Mouse (Mus musculus) G1E (cell line): ENCODE measurements around the gene Gchfr. TPM values are rescaled to one million over a fixed set of nuclear protein-coding genes. Genes with fewer than 3 reads are reported as not detected.
A peak's percentile ranks its signal among the peaks of the same experiment; 100 is the strongest.

ENCODE experiments used
- ATAC-seq: 2 replicates; pipeline ENCODE4 v1.8.0; 2016; ENCODE audit warnings: mild to moderate bottlenecking; ENCODE audit not compliant: insufficient number of reproducible peaks, poor library complexity, low FRiP score, severe bottlenecking; ENCODE audit errors: extremely low read depth
- DNase-seq: peaks from one replicate; pipeline ENCODE4 v3.0.0; 2012; ENCODE audit warnings: low spot score
- H3K27me3 ChIP-seq: 2 replicates; pipeline ENCODE4 v1.6.1; 2012; ENCODE audit warnings: mild to moderate bottlenecking, low read length, inconsistent platforms; ENCODE audit not compliant: insufficient read depth
- H3K36me3 ChIP-seq: replicated peaks from 2 replicates; pipeline ENCODE3; 2012; ENCODE audit warnings: mild to moderate bottlenecking, inconsistent platforms
- H3K4me1 ChIP-seq: 2 replicates; pipeline ENCODE4 v1.6.1; 2012; ENCODE audit warnings: low read depth, low read length, inconsistent platforms, mixed read lengths; ENCODE audit not compliant: insufficient read depth
- H3K4me3 ChIP-seq: 2 replicates; pipeline ENCODE4 v1.5.1; 2012; ENCODE audit warnings: low read depth, mild to moderate bottlenecking, inconsistent platforms, low read length, moderate library complexity, mixed read lengths
- H3K9me3 ChIP-seq: replicated peaks from 2 replicates; pipeline ENCODE4 v1.6.1; 2012; ENCODE audit warnings: inconsistent platforms
- CTCF ChIP-seq: IDR thresholded peaks from 2 replicates; pipeline ENCODE4 v1.5.1; 2012; ENCODE audit warnings: low read depth, low read length, inconsistent platforms, mixed read lengths
- GATA1 ChIP-seq: IDR thresholded peaks from 2 replicates; pipeline ENCODE4 v1.6.1; 2012; ENCODE audit warnings: borderline replicate concordance, low read length, inconsistent platforms, mixed read lengths
- GATA2 ChIP-seq: IDR thresholded peaks from 2 replicates; pipeline ENCODE4 v1.6.1; 2012; ENCODE audit warnings: low read depth, low read length, inconsistent platforms, borderline replicate concordance
- POLR2AphosphoS5 ChIP-seq: IDR thresholded peaks from 2 replicates; pipeline ENCODE4 v1.6.1; 2012; ENCODE audit warnings: low read depth, low read length, inconsistent platforms; ENCODE audit not compliant: insufficient replicate concordance
- TAL1 ChIP-seq: conservative IDR thresholded peaks from 2 replicates; pipeline ENCODE4 v1.6.1; 2012; ENCODE audit warnings: low read depth, low read length, inconsistent platforms, mixed read lengths
- polyA plus RNA-seq: library from polyadenylated mRNA; stranded (reverse); fragments of >175 nt; gene quantifications from 2 replicates; pipeline ENCODE4 v1.2.3, GENCODE M21; 2012
- total RNA-seq, 2 experiments: library from RNA; stranded (forward) in 1 of 2; stranded (reverse) in 1 of 2; fragments of 200-1000 nt in 1 of 2; fragments of >200 nt in 1 of 2; fragmentation: Nextera tagmentation in 1 of 2; gene quantifications; 2 replicates each; pipeline ENCODE4 v1.2.3; 2014 to 2017

Gene Gchfr
- total RNA-seq (2014; fragmentation: Nextera tagmentation) (1.3 TPM in 1 of 2 replicates, not detected in the other), total RNA-seq (2017) (6.7 and 9.8 TPM in 2 replicates), polyA plus RNA-seq (40.2 and 43.5 TPM in 2 replicates)

GRCm38 (mm10) chr2:119166901-119167865, at the start of gene Gchfr:
Gchfr (plus strand) TSS chr2:119167773.
- Histone ChIP-seq H3K9me3 (no peaks in the 10 kb centered on the region), H3K4me3 (peak within 1 kb of the TSS; percentile 82), H3K4me1 (peaks cover 67% of the 10 kb centered on the region), H3K36me3 (peaks cover 13% of the 10 kb centered on the region), H3K27me3 (peaks cover 2% of the 10 kb centered on the region; the same call in 1 of the 2 replicates)
- TF ChIP-seq GATA1: no peak
- TF ChIP-seq POLR2AphosphoS5: no peak
- TF ChIP-seq CTCF: no peak
- no peak for TF ChIP-seq GATA2
- TF ChIP-seq TAL1: no peak
- ATAC-seq (0 out of 2 replicates have a peak, but pooled peaks have one; percentile 29), DNase-seq (peak; percentile 45)

GRCm38 (mm10) chr2:119136346-119136898, 31.2 kb upstream of the Gchfr start:
- peaks cover 90% of the 10 kb centered on the region for H3K36me3 ChIP-seq
- H3K4me3 ChIP-seq: no peak overlapping the region
- no peaks in the 10 kb centered on the region for H3K9me3 ChIP-seq
- no peak for TF ChIP-seq POLR2AphosphoS5
- peak; percentile 65 for TF ChIP-seq TAL1
- peaks cover 43% of the 10 kb centered on the region for H3K4me1 ChIP-seq
- ATAC-seq (peak; percentile 89), DNase-seq (peak; percentile 52)
- H3K27me3 ChIP-seq: no peaks in the 10 kb centered on the region

- Histone ChIP-seq H3K36me3 (peaks cover 99% of the 10 kb centered on the region), H3K9me3 (peaks cover 8% of the 10 kb centered on the region; the same call in 1 of the 2 replicates), H3K27me3 (no peaks in the 10 kb centered on the region), H3K4me1 (peaks cover 14% of the 10 kb centered on the region), H3K4me3 (no peak overlapping the region)
- no peak for TF ChIP-seq POLR2AphosphoS5
- TF ChIP-seq GATA1: no peak
- TF ChIP-seq CTCF: no peak
- TF ChIP-seq GATA2: no peak
- no peak for TF ChIP-seq TAL1
- DNase-seq: no peak
- ATAC-seq: no peak
Measured at GRCm38 (mm10) chr2:119145199-119145598, 22.4 kb upstream of the Gchfr start.

- Histone ChIP-seq H3K4me1 (peaks cover 21% of the 10 kb centered on the region), H3K9me3 (peaks cover 8% of the 10 kb centered on the region; the same call in 1 of the 2 replicates), H3K36me3 (peaks cover 99% of the 10 kb centered on the region), H3K27me3 (no peaks in the 10 kb centered on the region), H3K4me3 (no peak overlapping the region)
- TF ChIP-seq TAL1 (no peak), POLR2AphosphoS5 (no peak), GATA1 (no peak), CTCF (no peak), GATA2 (no peak)
- no peak for ATAC-seq
- DNase-seq: no peak
Measured at GRCm38 (mm10) chr2:119146435-119146834, 21.1 kb upstream of the Gchfr start.

GRCm38 (mm10) chr2:119147160-119147678, 20.4 kb upstream of the Gchfr start:
- Histone ChIP-seq H3K9me3 (peaks cover 8% of the 10 kb centered on the region; the same call in 1 of the 2 replicates), H3K36me3 (peaks cover 99% of the 10 kb centered on the region), H3K4me1 (peaks cover 28% of the 10 kb centered on the region), H3K4me3 (peak overlapping the region; percentile 14; the same call in 1 of the 2 replicates), H3K27me3 (no peaks in the 10 kb centered on the region)
- ATAC-seq (no peak), DNase-seq (no peak)
- TF ChIP-seq GATA2 (no peak), GATA1 (no peak), CTCF (no peak), POLR2AphosphoS5 (no peak), TAL1 (no peak)

- peaks cover 99% of the 10 kb centered on the region for H3K36me3 ChIP-seq
- DNase-seq: no peak
- peaks cover 8% of the 10 kb centered on the region; the same call in 1 of the 2 replicates for H3K9me3 ChIP-seq
- TF ChIP-seq GATA1: no peak
- no peak for TF ChIP-seq POLR2AphosphoS5
- no peak for TF ChIP-seq CTCF
- TF ChIP-seq GATA2: no peak
- TF ChIP-seq TAL1: no peak
- H3K4me1 ChIP-seq: peaks cover 32% of the 10 kb centered on the region
- ATAC-seq: no peak
- H3K4me3 ChIP-seq: no peak overlapping the region
- no peaks in the 10 kb centered on the region for H3K27me3 ChIP-seq
Measured at GRCm38 (mm10) chr2:119147775-119148174, 19.8 kb upstream of the Gchfr start.
